Mouse (Mus musculus) bone marrow macrophage, adult 2 months (primary cell): ENCODE results near the gene Elp6.

Experiments
- CTCF ChIP-seq: IDR thresholded peaks from 2 replicates; pipeline ENCODE4 v1.5.1; 2012; ENCODE audit warnings: low read depth, mild to moderate bottlenecking, low read length, moderate library complexity
- POLR2A ChIP-seq: IDR thresholded peaks from 2 replicates; pipeline ENCODE4 v1.6.1; 2012; ENCODE audit warnings: mild to moderate bottlenecking, low read depth, low read length, borderline replicate concordance

DNA sequence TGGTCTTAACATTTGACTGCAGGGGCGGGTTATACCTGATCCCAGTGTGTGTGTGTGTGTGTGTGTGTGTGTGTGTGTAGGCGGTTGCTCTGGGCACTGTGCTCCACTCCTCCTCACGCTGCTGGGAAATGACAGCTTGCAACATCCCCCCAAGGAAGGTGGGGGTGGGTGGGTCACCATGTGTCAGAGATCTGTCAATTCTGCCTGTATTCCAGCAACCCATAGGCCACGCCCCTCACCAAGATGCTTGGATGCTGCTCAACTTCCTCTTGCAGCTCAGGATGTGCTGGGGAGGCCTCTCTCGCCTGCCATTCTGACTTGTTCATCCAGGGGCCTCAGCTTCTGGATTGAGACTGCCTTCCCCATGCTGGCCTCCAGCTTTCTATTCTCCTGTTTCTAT, 9.7 kb downstream of the Elp6 start:
- TF ChIP-seq CTCF (no peak), POLR2A (no peak)
